Mouse (Mus musculus): ENCODE data around the gene 5830473C10Rik.

DNA sequence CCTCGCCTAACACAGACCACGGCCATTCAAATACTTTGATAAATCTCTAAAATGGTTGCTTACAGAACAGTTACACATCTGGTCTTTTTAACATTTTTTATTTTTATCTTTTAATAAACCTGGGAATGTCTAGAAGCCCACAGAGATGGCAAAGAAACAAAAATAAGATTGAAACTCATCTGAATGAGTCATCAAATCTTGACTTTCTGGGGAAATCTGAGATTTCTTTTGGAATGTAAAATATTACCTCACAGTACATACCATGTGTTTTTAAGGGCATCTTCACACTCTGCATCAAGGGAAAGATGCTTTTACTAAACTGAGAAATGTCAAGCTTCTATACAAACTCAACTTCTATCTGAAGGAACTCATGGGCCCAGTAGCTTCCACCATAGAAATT, 60.4 kb downstream of the 5830473C10Rik start:
- TF ChIP-seq CTCF (IDR thresholded peaks at IDR 0.05; ENCODE audit: control insufficient read depth, insufficient read depth, insufficient replicate concordance, low read depth, low read length): no peak
- TF ChIP-seq POLR2A (IDR thresholded peaks at IDR 0.05; ENCODE audit: control insufficient read depth, low read depth, low read length): no peak
